Mouse (Mus musculus): ENCODE measurements around the gene Sec14l1. TPM values are rescaled to one million over a fixed set of nuclear protein-coding genes. Genes with fewer than 3 reads are reported as not detected.

The Sec14l1 gene
- total and polyA plus RNA-seq, 2 experiments from 2014 or later: 38.0 to 71.6 TPM

DNA sequence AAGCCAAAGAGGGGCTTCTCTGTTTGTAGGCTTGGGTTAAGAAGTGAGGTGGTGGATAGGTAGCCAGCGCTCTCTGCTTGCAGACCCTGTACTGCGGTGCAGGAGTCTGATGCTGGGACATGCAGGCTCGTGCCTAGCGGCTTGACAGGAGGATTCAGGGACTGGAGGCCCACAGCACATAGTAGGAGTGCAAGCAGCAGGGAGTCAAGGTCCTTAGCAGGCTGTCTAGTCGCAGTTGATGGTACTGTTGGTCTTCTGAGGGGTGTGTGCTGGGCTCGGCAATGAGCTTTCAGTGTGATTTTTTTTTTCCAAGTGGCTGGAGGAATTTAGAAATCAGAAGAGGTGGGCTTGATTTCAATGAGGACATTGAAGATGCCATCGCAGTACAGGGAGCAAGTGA is 36.5 kb downstream of the Sec14l1 start:
- H3K4me3 ChIP-seq (ENCODE audit: low read depth, low read length): no peak overlapping the region
- DNase-seq (ENCODE audit: low spot score) (no peak), ATAC-seq (ENCODE audit: insufficient read depth, low read depth) (no peak)
- no peak overlapping the region for H3K4me2 ChIP-seq (ENCODE audit: low read depth, low read length)
- no peaks in the 10 kb centered on the region for H3K9me3 ChIP-seq (replicated peaks; ENCODE audit: control insufficient read depth, low read length)
- no peak overlapping the region for H3K9ac ChIP-seq (replicated peaks; ENCODE audit: low read depth, low read length)
- 0 out of 2 replicates have a peak, but pooled peaks cover 6% of the 10 kb centered on the region for H3K4me1 ChIP-seq (ENCODE audit: control insufficient read depth, insufficient read depth)
- peaks cover 94% of the 10 kb centered on the region for H3K36me3 ChIP-seq (replicated peaks; ENCODE audit: control insufficient read depth, insufficient read depth, low read length)
- WGBS: 90% methylated on average over 7 of the region's 7 CpGs
- no peak overlapping the region for H3K27ac ChIP-seq (ENCODE audit: low read depth)
- H3K27me3 ChIP-seq (ENCODE audit: control insufficient read depth, insufficient read depth, low read length): no peaks in the 10 kb centered on the region
- TF ChIP-seq CTCF (IDR thresholded peaks at IDR 0.05; ENCODE audit: low read depth) (no peak), EP300 (IDR thresholded peaks at IDR 0.05; ENCODE audit: low read depth) (no peak)

DNA sequence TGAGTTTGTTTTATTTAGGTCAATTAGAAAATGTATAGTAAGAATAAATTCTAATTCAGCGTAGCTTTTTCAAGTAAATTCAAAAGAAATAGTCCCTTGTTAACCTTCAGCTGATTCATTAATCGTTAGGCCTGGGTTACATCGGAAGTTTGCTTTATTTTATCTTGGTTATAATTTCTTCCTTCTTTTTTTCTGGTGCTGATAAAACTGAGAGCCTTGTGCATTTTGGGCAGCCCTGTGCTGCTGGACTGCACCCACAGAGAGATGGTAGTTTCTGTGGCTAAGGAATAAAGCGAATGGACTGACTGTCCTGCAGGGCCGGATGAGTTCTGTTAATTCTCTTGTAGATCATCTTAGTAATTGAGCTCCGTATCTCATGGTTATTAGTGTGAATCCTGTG is 37.6 kb downstream of the Sec14l1 start:
- Histone ChIP-seq H3K36me3 (replicated peaks; ENCODE audit: control insufficient read depth, insufficient read depth, low read length) (peaks cover 93% of the 10 kb centered on the region), H3K9ac (replicated peaks; ENCODE audit: low read depth, low read length) (no peak overlapping the region), H3K4me1 (ENCODE audit: control insufficient read depth, insufficient read depth) (0 out of 2 replicates have a peak, but pooled peaks cover 6% of the 10 kb centered on the region)

DNA sequence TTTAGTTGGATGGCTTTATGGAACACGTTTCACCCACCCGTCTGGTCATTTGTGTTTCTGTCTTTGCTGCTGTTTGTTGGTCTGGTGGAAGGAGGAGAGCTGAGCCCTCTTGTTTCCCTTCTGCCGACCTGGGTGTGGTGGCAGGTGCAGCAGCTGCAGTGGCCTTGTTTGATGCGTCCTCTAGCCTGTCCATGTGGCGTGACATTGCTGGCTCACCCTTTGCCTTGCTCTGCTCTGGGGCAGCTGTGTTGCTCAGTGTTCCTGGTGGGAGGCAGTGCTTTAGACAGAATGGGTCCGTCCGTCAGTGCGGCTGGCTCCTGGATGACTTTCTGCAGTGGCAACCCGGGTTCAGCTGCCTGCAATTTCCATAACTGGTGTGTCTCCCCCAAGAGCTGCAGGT is 38.6 kb downstream of the Sec14l1 start:
- 0 out of 2 replicates have a peak overlapping the region, but pooled peaks have one; percentile 20 for H3K27ac ChIP-seq (ENCODE audit: low read depth)
- H3K27me3 ChIP-seq (ENCODE audit: control insufficient read depth, insufficient read depth, low read length): no peaks in the 10 kb centered on the region
- H3K4me1 ChIP-seq (ENCODE audit: control insufficient read depth, insufficient read depth): 0 out of 2 replicates have a peak, but pooled peaks cover 6% of the 10 kb centered on the region
- DNase-seq (ENCODE audit: low spot score): no peak
- H3K9me3 ChIP-seq (replicated peaks; ENCODE audit: control insufficient read depth, low read length): no peaks in the 10 kb centered on the region
- H3K36me3 ChIP-seq (replicated peaks; ENCODE audit: control insufficient read depth, insufficient read depth, low read length): peaks cover 93% of the 10 kb centered on the region
- no peak overlapping the region for H3K9ac ChIP-seq (replicated peaks; ENCODE audit: low read depth, low read length)
- ATAC-seq (ENCODE audit: insufficient read depth, low read depth): no peak
- H3K4me3 ChIP-seq (ENCODE audit: low read depth, low read length): no peak overlapping the region
- 76% methylated on average over 9 of the region's 9 CpGs for WGBS
- TF ChIP-seq CTCF (IDR thresholded peaks at IDR 0.05; ENCODE audit: low read depth): no peak
- no peak for TF ChIP-seq EP300 (IDR thresholded peaks at IDR 0.05; ENCODE audit: low read depth)
- no peak overlapping the region for H3K4me2 ChIP-seq (ENCODE audit: low read depth, low read length)

More for the DNA sequence above, 37.6 kb downstream of the Sec14l1 start:
- DNase-seq (ENCODE audit: low spot score): no peak
- Histone ChIP-seq H3K9me3 (replicated peaks; ENCODE audit: control insufficient read depth, low read length) (no peaks in the 10 kb centered on the region), H3K27ac (ENCODE audit: low read depth) (no peak overlapping the region), H3K4me2 (ENCODE audit: low read depth, low read length) (no peak overlapping the region), H3K27me3 (ENCODE audit: control insufficient read depth, insufficient read depth, low read length) (no peaks in the 10 kb centered on the region), H3K4me3 (ENCODE audit: low read depth, low read length) (no peak overlapping the region)
- WGBS: 90% methylated on average over 6 of the region's 6 CpGs
- no peak for TF ChIP-seq EP300 (IDR thresholded peaks at IDR 0.05; ENCODE audit: low read depth)
- TF ChIP-seq CTCF (IDR thresholded peaks at IDR 0.05; ENCODE audit: low read depth): no peak
- ATAC-seq (ENCODE audit: insufficient read depth, low read depth): no peak

DNA sequence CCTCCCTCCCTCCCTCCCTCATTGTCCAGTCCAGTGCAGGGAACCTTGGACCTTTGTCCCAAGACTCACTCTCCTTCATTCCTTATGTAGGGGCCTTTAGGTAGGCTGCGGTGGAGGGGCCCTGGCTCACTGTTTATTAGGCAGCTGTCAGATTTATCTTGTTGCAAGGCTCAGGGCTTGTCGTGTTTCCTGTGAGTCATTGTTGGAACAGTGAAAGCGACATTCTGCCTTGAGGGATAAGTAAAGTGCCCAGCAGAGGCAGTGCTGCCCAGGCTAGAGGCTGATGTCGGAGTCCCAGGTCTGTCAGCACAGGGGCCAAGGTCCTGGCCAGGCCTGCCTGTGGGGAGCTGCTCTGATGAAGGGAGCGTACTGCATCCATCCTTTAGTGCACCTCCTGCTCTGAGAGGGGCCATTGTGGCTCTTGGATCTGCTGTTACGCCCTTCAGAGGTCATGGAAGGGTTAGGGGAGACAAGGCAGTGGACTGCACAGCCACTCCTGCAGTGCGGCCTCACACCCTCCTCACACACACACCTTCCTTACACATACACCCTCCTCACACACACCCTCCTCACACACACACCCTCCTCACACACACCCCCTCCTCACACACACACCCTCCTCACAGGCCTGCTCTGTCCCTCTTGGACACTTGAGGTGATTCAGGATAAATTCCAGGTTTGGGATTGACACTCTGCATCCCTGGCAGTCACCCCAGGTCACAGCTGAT is 39.3 kb downstream of the Sec14l1 start:
- no peak overlapping the region for H3K9ac ChIP-seq (replicated peaks; ENCODE audit: low read depth, low read length)
- 31% methylated on average over 7 of the region's 7 CpGs for WGBS
- no peak overlapping the region for H3K27ac ChIP-seq (ENCODE audit: low read depth)
- peak; percentile 46 for TF ChIP-seq CTCF (IDR thresholded peaks at IDR 0.05; ENCODE audit: low read depth)
- no peak for TF ChIP-seq EP300 (IDR thresholded peaks at IDR 0.05; ENCODE audit: low read depth)
- H3K27me3 ChIP-seq (ENCODE audit: control insufficient read depth, insufficient read depth, low read length): no peaks in the 10 kb centered on the region
- H3K9me3 ChIP-seq (replicated peaks; ENCODE audit: control insufficient read depth, low read length): no peaks in the 10 kb centered on the region
- peak; percentile 60 for ATAC-seq (ENCODE audit: insufficient read depth, low read depth)
- 0 out of 2 replicates have a peak, but pooled peaks cover 6% of the 10 kb centered on the region for H3K4me1 ChIP-seq (ENCODE audit: control insufficient read depth, insufficient read depth)
- no peak overlapping the region for H3K4me2 ChIP-seq (ENCODE audit: low read depth, low read length)
- peak; percentile 51 for DNase-seq (ENCODE audit: low spot score)
- no peak overlapping the region for H3K4me3 ChIP-seq (ENCODE audit: low read depth, low read length)
- peaks cover 90% of the 10 kb centered on the region for H3K36me3 ChIP-seq (replicated peaks; ENCODE audit: control insufficient read depth, insufficient read depth, low read length)

DNA sequence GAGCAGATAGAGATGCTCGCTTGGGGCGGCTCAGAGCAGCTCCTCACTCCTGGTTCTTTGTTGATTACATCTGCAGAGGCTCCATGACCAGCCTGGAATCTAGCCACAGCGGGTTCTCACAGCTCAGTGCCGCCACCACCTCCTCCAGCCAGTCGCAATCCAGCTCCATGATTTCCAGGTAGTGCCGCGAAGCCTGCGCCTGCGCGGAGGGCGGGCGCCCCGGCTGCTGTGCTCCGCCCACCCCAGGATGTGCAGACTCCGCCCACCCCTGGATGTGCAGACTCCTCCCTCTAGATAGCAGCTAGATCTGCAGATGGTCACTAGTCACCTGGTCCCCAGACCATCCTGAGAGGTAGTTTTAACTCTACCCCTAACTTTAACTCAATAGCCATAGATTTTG is 41.8 kb downstream of the Sec14l1 start:
- 54% methylated on average over 13 of the region's 15 CpGs for WGBS
- H3K27ac ChIP-seq (ENCODE audit: low read depth): no peak overlapping the region
- TF ChIP-seq EP300 (IDR thresholded peaks at IDR 0.05; ENCODE audit: low read depth) (no peak), CTCF (IDR thresholded peaks at IDR 0.05; ENCODE audit: low read depth) (no peak)
- H3K9me3 ChIP-seq (replicated peaks; ENCODE audit: control insufficient read depth, low read length): no peaks in the 10 kb centered on the region
- no peaks in the 10 kb centered on the region for H3K27me3 ChIP-seq (ENCODE audit: control insufficient read depth, insufficient read depth, low read length)
- DNase-seq (ENCODE audit: low spot score): no peak
- 0 out of 2 replicates have a peak, but pooled peaks cover 6% of the 10 kb centered on the region for H3K4me1 ChIP-seq (ENCODE audit: control insufficient read depth, insufficient read depth)
- no peak overlapping the region for H3K9ac ChIP-seq (replicated peaks; ENCODE audit: low read depth, low read length)
- no peak for ATAC-seq (ENCODE audit: insufficient read depth, low read depth)
- H3K36me3 ChIP-seq (replicated peaks; ENCODE audit: control insufficient read depth, insufficient read depth, low read length): peaks cover 65% of the 10 kb centered on the region
- no peak overlapping the region for H3K4me2 ChIP-seq (ENCODE audit: low read depth, low read length)
- H3K4me3 ChIP-seq (ENCODE audit: low read depth, low read length): no peak overlapping the region
